Mouse (Mus musculus) left cerebral cortex, postnatal 14 days (tissue): ENCODE measurements around the gene Fam124b. TPM values are rescaled to one million over a fixed set of nuclear protein-coding genes. Genes with fewer than 3 reads are reported as not detected.

Source experiments
- DNase-seq, 2 experiments: peaks; one replicate each; pipeline ENCODE4 v3.0.0; 2021 to 2022; ENCODE audit warnings: low spot score in 2 of 2, mixed read lengths in 1 of 2
- intact Hi-C: fragments of 180-260 bp; cut with DNase I; formaldehyde crosslinking; loops from one replicate; pipeline ENCODE4 v1.15.1; 2025
- long read RNA-seq, 2 experiments: library from polyadenylated mRNA; stranded (forward); transcript quantifications; one replicate each; pipeline ENCODE4 v2.0.0; 2021
- total RNA-seq, 2 experiments: library from RNA; stranded (reverse); gene quantifications; 2 replicates each; pipeline ENCODE4 v1.2.3; 2021

Fam124b gene
- 1 to 10 TPM; 1.2 to 1.3 TPM for total RNA-seq
- long read RNA-seq, experiment 1, result 0 reads
- long read RNA-seq, experiment 2, result 0 reads

DNA sequence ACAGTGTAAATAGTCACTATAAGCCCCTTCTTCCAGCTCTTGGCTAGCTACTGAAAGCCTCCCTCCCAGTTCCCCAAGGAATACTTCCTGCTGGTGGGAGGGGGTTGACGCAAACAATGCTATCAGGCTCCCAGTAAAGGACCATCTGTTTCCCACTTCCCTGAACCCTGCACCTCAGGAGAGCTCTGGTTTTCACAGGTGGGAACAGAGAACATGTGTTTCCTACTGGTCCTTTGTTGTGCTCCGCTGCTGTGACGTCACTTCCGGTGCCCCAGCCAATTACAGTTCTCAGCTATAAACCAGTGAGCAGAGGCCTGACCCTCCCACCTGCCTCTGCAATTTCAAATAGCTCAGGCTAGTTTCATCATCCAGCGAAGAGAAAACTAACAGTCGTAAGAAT, at the start of gene Fam124b:
TSS of gene Fam124b (minus strand) at position 206 of the 400 bp plus-strand sequence.
- intact Hi-C loops, result no loop called here
- DNase-seq, result no peak

DNA sequence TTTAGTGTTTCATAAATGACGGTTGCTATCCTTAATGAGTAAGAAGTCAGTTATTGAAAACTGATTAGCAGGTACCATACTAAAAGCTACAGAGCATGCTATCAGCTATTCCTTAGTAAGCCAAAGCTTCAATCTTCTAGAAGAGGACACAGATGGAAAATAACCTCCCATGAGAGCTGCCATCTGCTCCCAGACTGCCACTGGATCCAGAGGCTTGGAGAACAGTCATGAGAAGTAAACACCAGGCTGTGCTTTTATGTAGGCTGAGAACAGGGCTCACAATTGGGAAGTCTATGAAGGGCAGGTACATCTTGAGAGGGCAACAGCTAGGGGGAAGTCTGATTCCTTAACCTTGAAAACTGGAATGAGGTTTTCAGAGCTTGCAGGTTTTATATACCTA, 42.2 kb upstream of the Fam124b start:
- DNase-seq, result no peak
- intact Hi-C loops, result no loop called here

DNA sequence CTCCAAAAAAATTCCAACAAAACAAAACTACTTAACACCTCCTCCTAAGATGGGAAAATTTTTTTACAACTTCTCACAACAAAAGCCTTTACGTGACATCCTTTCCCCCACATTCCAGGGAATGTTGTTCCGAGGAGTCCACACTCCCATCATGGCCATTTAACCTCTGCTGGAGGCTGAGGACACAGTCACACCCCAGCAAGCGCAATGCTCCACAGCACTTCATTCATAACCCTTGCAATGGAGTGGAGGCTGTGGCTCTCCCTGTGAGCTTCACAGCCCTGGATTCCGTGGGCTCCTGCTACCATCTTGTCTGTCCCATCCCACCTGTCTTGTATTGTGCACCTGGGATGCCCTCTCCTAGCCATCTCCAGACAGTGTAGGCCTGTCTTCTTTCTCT, 40.4 kb upstream of the Fam124b start:
- intact Hi-C loops, result no loop called here
- DNase-seq, result no peak

DNA sequence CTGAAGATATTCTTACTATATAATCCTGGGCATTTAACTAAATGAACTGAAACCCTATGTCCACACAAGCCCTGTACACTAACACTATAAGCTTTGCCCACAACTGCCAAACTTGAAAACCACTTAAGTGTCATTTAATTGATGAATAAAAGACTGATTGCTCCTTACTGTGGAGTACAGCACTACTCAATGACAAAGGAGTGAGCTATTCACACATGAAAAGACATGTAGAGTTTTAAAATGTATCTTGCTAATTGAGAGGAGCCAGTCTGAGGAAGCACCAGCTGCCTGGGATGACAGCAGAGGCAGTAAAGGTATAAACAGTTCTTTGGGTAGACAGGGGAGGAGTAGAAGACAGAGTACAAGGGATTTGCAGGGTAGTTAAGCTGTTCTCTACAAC, 35.0 kb upstream of the Fam124b start:
- no peak for DNase-seq
- intact Hi-C loops, result no loop called here

DNA sequence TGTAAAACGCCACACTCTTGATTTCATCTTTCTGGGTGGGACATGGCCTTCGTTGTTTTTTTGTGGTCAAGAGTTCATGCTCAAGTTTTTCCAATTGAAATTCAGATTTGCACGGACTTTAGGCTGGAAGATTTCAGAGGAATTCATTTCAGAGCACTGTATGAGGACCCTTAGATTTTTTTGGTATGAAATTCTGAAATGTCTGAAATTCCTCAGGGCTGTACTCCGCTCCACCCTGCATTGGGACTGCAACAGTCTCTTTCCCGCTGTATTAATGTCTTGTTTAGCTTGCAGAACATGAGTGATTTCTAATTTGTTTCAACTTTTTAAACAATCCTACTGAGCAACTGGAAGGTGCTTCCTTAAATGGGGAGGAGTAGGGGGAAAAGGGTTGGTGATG, 32.0 kb upstream of the Fam124b start:
- DNase-seq, result no peak
- intact Hi-C loops, result no loop called here

DNA sequence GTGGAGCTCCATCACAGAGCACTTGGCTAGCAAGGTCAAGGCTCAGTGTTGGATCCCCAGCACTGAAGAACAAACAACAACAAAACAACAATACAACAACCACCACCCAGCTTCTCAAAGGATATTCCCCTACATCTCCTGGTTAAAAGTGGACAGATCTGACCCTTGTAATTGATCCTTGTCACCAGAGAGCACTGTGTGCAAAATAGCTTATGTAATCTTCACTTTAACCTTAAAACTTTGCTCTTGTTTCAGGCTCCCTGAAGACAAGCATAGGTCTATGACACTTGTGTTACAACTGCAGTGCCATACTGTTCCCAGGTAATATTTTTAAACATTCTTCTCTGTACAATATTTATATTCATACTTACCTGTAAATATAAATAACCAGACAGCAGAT, 28.9 kb upstream of the Fam124b start:
- DNase-seq, result no peak
- intact Hi-C loops, result no loop called here

DNA sequence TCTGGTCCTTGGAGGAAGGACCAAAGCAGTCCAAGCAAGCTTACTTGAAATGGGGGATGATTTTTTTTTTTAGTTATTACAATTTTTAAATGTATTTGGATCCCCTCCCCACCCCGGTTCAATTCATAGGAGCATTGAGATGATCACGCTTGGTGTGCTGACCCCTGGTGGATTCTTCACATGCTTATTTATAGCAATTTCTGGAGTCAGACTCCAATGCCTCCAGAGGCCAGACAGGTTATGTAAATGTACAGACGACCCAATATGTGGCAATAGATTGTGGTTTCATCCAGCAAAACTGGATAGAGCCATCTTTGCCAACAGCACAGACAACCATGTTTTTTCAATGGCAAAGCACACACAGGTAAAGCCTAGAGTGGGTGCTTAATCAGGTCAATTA, 25.9 kb upstream of the Fam124b start:
- no peak for DNase-seq
- intact Hi-C loops, result no loop called here

DNA sequence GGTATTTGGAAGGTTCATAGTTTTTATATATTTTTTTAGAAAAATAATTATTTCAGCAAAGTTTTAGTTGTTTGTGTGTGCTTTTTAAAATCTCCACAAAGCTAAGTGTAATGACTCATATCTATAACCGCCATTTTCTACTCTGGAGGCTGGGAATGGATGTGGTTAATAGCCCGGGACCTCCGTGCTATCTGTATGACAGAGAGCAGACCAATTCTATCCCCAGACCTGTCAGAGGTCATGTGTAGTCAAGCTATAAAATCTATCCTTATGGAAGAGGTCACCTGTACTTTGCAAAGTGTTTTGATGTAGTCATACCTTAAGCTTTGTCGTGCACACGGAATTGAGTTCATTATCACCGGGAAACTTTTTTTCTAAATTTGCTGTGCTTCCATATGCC, 23.3 kb upstream of the Fam124b start:
- no peak for DNase-seq
- intact Hi-C loops, result no loop called here

DNA sequence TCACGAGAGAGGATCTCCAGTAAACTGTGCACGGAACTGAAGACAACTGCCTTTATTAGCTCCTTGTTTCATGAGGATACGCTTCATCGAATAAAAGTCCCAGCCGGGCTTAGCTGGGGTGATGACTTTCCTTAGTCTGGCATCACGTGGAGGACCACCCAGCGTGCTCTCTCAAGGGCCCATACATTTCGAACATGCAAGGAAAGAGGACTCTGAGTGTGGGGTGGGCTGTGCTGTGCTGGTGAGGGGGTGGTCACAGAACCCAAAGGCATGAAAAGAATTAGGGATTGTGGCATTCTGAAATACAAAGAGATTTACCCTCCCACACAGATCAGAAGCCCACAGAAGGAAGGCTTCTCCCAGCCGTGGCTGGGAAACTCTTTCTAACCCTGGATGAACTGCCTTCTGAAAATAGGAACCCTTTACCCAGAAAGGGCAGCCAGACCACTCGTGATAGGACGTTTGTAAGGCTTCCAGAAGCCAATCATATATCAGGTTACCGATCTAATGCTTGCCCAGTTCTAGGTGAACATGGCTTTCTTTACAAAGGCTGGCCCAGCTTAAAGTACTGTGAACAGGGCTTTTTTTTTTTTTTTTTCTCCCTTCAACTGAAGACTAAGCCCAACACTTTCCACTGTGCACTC, 21.9 kb upstream of the Fam124b start:
- DNase-seq, result no peak
- intact Hi-C loops, result no loop called here

DNA sequence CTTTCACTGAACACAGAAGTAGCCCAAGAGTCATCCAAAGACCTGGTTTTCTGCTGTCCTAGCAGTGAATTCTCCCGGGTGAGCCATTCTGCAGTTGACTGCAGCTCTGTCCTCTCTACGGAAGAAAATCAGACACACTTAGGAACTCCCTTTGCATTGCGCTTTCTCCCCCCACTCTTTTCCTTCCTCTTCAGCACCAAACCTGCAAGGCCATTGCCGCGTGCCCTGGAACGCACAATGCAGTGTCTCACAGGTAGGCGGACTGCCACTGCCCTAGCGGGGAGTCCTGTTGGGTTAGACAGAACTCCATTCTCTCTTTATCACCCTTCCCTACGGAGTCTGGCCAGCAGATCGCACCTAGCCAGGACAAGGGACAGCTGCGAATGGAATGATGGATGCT, 21.2 kb upstream of the Fam124b start:
- no peak for DNase-seq
- intact Hi-C loops, result no loop called here

DNA sequence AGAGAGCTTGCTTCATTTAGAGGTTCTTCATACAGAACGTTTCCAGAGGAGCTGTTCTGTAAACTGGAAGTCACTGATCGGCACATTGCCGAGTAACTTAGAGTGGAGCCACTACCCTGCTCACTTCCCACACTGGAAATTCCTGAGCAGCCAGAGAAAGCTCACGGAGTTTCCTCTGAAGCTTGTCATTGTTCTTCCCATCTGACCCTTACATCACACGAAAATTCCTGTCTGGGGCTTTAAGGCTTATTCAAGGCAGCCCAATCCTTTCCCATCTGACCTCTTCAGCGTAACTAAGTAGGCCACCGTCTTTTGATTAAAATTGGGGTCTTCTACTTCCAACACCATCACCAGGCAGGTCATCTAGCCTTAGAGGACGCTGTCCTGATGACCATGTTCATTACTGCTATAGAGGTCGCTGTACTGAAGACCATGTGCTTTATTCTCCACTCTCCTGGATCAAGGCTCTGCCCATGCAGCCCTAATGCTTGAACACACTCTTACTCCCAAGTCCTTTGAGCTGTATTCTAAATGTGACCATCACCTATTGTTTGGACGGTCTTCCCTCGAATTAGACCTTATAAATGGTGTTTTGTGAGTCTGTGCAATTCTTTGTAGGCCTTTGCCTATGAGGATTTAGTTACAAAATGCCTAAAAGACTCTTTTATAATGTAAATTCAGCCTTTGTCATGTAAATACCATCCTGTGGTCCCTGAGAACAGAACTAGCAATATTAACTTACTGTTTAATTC, 18.9 kb upstream of the Fam124b start:
- intact Hi-C loops, result no loop called here
- DNase-seq, result no peak

DNA sequence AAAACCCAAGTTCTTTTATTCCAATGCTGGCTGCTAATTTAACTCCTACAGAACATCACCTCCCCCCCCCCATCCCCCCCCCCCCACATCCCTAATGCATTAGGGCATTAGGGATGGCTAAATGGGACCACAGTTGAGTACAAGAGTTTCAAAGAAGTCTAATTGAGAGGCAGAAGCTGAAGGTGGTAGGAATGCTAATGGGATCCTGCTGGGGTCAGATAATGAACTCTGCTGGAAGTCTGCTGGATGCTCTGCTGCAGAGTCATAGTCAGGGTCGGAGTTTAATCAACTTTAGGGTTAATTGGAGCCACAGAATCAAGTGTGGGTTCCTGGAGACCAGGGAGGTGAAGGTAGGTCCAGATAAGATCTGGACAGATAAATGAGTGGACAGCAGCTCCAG, 17.9 kb upstream of the Fam124b start:
- intact Hi-C loops, result no loop called here
- DNase-seq, result no peak

DNA sequence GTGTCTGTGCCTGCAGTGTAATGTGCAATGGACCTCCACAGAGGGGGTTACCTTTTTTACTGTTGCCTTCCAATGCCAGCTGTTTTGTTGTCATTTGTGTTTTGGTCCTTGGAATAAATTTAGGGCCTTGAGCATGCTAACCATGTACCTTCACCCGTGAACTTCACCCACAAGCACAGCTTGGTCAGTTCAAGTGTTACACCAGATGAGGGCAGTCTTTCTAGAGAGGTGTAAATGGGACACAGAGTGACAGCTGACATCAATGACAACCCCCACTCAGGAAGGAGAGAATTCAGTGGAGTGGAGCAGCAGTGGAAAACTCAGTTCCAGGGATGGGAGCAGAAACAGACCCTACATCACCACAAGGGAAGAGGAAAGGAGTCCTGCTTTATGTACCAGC, 12.3 kb upstream of the Fam124b start:
- intact Hi-C loops, result no loop called here
- DNase-seq, result no peak

DNA sequence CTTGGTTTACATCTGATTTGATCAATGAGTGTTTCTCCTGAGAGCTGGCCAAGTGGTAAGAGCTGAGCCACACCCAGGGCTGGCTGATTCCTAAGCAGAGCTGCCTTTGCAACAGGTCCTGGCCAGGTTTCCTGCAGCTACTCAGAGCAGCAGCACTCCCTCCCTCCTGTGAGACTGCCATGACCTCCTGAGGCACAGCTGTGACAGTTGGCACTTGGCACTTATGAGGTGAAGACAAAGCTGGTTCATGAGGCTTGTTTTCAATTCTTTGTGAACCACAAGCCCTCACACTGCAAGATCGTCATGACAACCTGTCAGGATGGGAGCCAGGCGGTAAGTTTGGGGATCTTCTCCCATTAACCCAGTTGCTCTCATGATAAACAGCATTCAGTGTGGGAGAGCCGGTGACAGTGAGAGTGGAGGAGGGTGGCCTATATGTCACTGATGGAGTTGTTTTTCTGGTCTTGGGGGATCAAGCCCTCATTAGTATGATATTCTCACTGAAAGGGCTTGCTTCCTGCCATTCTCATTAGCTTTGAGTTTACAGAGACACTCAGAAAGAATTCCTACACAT, 6.7 kb upstream of the Fam124b start:
- DNase-seq, result peak in 1 of 2 experiments; percentile 9
- intact Hi-C loops, result no loop called here

DNA sequence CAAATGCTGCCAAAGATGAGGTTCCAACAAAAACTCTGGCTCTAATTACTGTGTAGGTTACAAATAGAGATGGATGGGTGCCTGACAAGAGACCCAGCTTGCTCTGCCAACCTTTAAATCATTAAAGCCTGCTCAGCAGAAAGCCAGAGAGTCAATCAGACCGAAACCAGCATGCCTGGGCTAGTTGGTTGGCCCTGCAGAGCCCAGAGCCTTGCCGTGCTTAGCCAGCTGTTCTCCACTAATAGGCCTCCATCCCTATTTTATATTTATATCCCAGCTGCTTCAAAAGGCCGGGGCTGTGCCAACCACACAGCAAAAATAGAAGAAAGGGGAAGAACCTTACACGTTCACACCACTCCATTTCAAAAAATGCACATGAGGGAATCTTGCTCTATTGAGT, 2.9 kb upstream of the Fam124b start:
- intact Hi-C loops, result no loop called here
- no peak for DNase-seq

DNA sequence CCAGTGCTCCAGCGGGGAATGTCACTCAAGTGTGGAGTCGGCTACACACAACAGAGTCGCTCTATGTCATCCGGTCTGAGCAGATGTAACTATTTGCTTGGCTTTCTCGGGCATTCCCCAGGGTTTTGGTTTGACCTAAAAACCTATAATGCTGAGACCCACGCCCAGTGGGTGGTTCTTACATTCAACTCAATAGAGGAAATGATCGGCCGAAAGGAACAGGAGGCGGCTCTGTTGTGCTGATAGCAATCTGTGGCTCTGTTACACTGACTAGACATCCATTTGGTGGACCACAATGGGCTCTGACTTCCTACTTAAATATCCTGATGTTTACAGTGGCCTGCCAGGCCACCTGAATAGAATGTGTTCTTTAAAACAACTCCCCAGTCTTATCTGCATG, 4.4 kb downstream of the Fam124b start:
- DNase-seq, result no peak
- intact Hi-C loops, result no loop called here

DNA sequence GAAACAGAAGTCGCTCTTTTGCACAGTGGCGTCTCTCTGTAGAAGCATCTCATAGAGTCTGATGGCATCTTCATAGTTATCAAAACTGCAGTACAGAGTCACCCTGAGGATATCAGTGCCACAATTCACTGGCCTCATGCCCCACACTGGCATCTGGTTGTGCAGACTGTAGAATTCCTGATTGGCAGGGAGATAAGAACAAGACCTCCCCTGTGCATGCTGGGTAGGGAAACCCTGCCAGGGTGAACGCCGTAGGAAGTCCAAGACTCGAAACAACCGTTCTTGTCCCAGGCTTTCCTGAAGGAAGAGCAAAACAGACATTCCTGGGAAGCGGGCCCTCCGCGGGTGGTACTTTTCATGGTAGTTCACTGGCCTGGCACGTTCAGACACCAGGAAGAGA, 5.1 kb downstream of the Fam124b start:
- intact Hi-C loops, result no loop called here

DNA sequence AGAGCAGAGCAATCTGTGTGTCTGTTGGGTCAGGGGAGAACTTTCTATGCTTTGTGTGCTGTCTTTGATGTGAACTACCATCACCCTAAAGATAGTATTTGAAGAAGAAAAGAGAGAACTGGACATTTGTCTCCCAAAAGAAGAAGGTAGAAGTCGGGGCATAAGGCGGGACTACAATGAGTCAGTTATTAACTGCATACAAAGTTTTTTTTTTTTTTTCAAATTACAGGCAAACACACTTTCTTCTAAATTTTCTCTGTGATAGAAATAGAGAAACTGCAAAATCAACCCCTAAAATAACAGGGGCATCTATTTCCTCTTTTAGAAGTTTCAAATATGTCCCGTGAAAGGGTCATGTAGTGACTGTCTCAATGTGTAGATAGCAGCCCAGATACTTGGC, 16.0 kb downstream of the Fam124b start:
- no peak for DNase-seq
- intact Hi-C loops, result loop anchor here (5.0 kb wide), 1 partner anchor 310 kb away; no protein-coding TSS in a partner anchor

More for the DNA sequence above, 5.1 kb downstream of the Fam124b start:
- DNase-seq, result no peak

DNA sequence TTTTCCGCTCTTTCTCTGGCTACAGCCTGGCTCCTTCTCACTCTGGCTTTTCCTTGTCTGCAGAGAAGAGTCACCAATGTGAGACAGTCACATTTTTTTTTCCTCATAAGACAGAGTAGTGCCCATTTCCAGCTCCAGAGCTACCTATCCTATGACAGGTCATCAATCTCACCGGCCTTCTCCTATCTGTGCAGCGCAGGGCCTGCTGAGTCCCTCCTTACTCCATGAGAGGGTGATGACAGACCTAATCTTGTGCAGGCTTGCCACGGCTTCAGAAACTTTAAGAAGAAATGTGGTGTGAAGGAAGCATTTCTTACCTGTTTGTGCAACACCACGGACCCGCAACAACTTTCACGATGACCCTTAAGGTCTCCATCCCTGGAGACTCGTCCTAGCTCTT, 25.4 kb downstream of the Fam124b start:
- DNase-seq, result no peak
- intact Hi-C loops, result no loop called here

DNA sequence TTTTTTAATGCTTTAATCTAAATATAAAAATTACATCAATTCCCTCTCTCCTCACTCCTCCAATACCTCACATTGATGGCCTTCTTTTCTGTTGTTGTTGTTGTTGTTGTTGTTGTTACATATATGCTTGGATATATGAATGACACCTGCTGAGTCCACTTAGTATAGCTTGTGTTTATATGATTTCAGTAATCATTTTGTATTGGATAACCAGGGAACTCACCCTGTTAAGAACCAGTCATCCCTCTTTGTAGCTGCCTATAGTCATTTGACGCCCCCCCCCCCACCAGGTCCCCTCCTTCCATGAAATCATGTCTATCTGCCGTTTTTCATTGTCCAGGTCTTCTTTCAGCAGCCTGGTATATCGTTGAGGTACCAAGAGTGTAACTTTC, 36.9 kb downstream of the Fam124b start:
- no peak for DNase-seq
- intact Hi-C loops, result loop anchor here (2.0 to 10.0 kb wide), 5 partner anchors 226 to 1121 kb away; no protein-coding TSS in a partner anchor
